Mouse (Mus musculus) heart, postnatal 0 days (tissue): ENCODE results near the gene Slc9a5. TPM values are rescaled to one million over a fixed set of nuclear protein-coding genes. Genes with fewer than 3 reads are reported as not detected.

Experiments
- ATAC-seq: fragments of 200-750 bp; cut with Nextera tagmentation; 2 replicates; pipeline ENCODE4 v1.8.0; 2017; ENCODE audit warnings: low read depth, moderate number of reproducible peaks, moderate library complexity; ENCODE audit not compliant: insufficient read depth
- DNase-seq: peaks from one replicate; pipeline ENCODE4 v3.0.0-alpha.2; 2016; ENCODE audit warnings: low spot score
- H3K27ac ChIP-seq: fragments of 300-500 bp; sonication (generic); 2 replicates; pipeline ENCODE4 v1.5.1; 2014; ENCODE audit warnings: low read depth, mild to moderate bottlenecking
- H3K27me3 ChIP-seq: fragments of 300-500 bp; sonication (generic); 2 replicates; pipeline ENCODE4 v1.6.1; 2014; ENCODE audit warnings: low read length, mixed read lengths; ENCODE audit not compliant: control insufficient read depth, insufficient read depth
- H3K36me3 ChIP-seq: fragments of 300-500 bp; sonication (generic); replicated peaks from 2 replicates; pipeline ENCODE4 v1.6.1; 2014; ENCODE audit warnings: low read length, mixed read lengths; ENCODE audit not compliant: control insufficient read depth, insufficient read depth
- H3K4me1 ChIP-seq: fragments of 300-500 bp; sonication (generic); 2 replicates; pipeline ENCODE4 v1.6.1; 2014; ENCODE audit warnings: antibody characterized with exemption; ENCODE audit not compliant: control insufficient read depth, insufficient read depth
- H3K4me2 ChIP-seq: fragments of 300-500 bp; sonication (generic); 2 replicates; pipeline ENCODE4 v1.6.1; 2014; ENCODE audit warnings: low read depth, mild to moderate bottlenecking, low read length, moderate library complexity
- H3K4me3 ChIP-seq: fragments of 300-500 bp; sonication (generic); 2 replicates; pipeline ENCODE4 v1.5.1; 2014; ENCODE audit warnings: low read depth, low read length
- H3K9ac ChIP-seq: fragments of 300-500 bp; sonication (generic); replicated peaks from 2 replicates; pipeline ENCODE4 v1.6.1; 2014; ENCODE audit warnings: low read depth, low read length, mixed read lengths
- H3K9me3 ChIP-seq: fragments of 300-500 bp; sonication (generic); replicated peaks from 2 replicates; pipeline ENCODE4 v1.6.1; 2016; ENCODE audit warnings: low read length; ENCODE audit not compliant: control insufficient read depth
- CTCF ChIP-seq: IDR thresholded peaks from 2 replicates; pipeline ENCODE4 v1.5.1; 2016; ENCODE audit warnings: antibody characterized with exemption, control low read depth, low read depth
- EP300 ChIP-seq: IDR thresholded peaks from 2 replicates; pipeline ENCODE4 v1.6.1; 2016; ENCODE audit warnings: antibody characterized with exemption, low read depth
- WGBS: fragments of 180-500 bp; shearing (Covaris S2); extraction: QIAGEN DNeasy Blood & Tissue Kit; methylation state at CpG from one replicate; pipeline ENCODE4 v1.1.7; 2014; 5-methylcytosine and 5-hydroxymethylcytosine counted together
- polyA plus RNA-seq: library from polyadenylated mRNA; unstranded; fragments of >200 nt; fragmentation: Nextera tagmentation; extraction: Ambion mirVana; gene quantifications from 2 replicates; pipeline ENCODE4 v1.2.1, GENCODE M21; 2015
- total RNA-seq: library from RNA; depleted of rRNA; stranded (reverse); fragments of >200 nt; gene quantifications from 2 replicates; pipeline ENCODE4 v1.2.3, GENCODE M21; 2014; ENCODE audit warnings: low replicate concordance

Gene Slc9a5
- total and polyA plus RNA-seq, 2 experiments from 2014 or later, result 0.41 to 1.2 TPM

- no peaks in the 10 kb centered on the region for H3K9me3 ChIP-seq
- H3K4me1 ChIP-seq, result peaks cover 2% of the 10 kb centered on the region; the same call in 1 of the 2 replicates
- peak; percentile 94 for ATAC-seq
- no peak overlapping the region for H3K9ac ChIP-seq
- TF ChIP-seq CTCF (no peak), EP300 (peak; percentile 70; the same call in 1 of the 2 replicates)
- no peak overlapping the region for H3K4me2 ChIP-seq
- H3K27me3 ChIP-seq, result peaks cover 20% of the 10 kb centered on the region
- 58% methylated on average over 12 of the region's 12 CpGs for WGBS
- no peak overlapping the region for H3K4me3 ChIP-seq
- H3K36me3 ChIP-seq, result no peaks in the 10 kb centered on the region
- no peak overlapping the region for H3K27ac ChIP-seq
- DNase-seq, result peak; percentile 59
Measured at GRCm38 (mm10) chr8:105393089-105393787, 44.6 kb downstream of the Slc9a5 start.

DNA sequence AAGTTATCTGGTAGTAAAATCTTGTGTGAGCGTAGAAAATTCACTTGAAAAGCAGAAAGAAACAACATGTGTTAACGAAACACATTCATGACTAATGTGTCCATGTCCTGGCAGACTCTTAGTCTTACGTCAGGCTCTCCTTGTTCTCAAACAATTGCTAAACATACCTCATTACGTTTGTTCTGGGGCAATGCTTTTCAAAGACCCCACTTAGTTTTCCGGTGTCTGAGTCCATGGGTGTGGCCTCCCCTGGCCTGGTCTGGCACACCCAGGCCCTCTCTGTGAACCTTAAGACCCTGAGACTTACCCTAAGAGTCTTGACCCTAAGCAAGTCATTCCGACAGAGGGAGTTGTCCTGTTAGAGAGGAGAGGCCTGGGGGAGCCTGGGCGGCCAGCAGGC is 45.3 kb downstream of the Slc9a5 start:
- H3K4me3 ChIP-seq, result no peak overlapping the region
- no peak overlapping the region for H3K4me2 ChIP-seq
- WGBS, result 82% methylated on average over 7 of the region's 7 CpGs
- DNase-seq, result no peak
- no peaks in the 10 kb centered on the region for H3K9me3 ChIP-seq
- no peaks in the 10 kb centered on the region for H3K4me1 ChIP-seq
- no peak overlapping the region for H3K9ac ChIP-seq
- no peak overlapping the region for H3K27ac ChIP-seq
- ATAC-seq, result no peak
- peaks cover 20% of the 10 kb centered on the region for H3K27me3 ChIP-seq
- H3K36me3 ChIP-seq, result no peaks in the 10 kb centered on the region
- TF ChIP-seq CTCF (no peak), EP300 (no peak)

GRCm38 (mm10) chr8:105397747-105398146 is 49.1 kb downstream of the Slc9a5 start:
- 0 out of 2 replicates have a peak, but pooled peaks cover 10% of the 10 kb centered on the region for H3K27me3 ChIP-seq
- TF ChIP-seq EP300 (no peak), CTCF (peak; percentile 64)
- H3K4me3 ChIP-seq, result no peak overlapping the region
- no peak overlapping the region for H3K27ac ChIP-seq
- no peak overlapping the region for H3K4me2 ChIP-seq
- ATAC-seq (no peak), DNase-seq (peak; percentile 55)
- no peak overlapping the region for H3K9ac ChIP-seq
- WGBS, result 31% methylated on average over 3 of the region's 3 CpGs
- no peaks in the 10 kb centered on the region for H3K36me3 ChIP-seq
- H3K4me1 ChIP-seq, result no peaks in the 10 kb centered on the region
- H3K9me3 ChIP-seq, result no peaks in the 10 kb centered on the region

DNA sequence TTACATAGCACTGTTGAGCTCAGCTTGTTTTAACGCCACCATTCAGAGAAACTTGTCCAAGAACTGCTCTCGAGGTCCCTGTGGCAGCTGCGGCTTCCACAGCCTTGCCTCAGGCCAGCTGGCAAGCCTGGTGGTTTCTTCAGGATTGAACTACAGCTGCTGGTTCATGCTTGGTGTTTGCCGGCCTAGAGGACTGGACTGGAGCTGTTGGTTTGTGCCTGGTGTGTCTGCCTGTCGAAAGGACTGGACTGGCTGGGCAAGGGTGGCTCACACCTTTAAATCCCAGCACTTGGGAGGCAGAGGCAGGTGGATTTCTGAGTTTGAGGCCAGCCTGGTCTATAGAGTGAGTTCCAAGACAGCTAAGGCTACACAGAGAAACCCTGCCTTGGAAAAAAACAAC is 51.4 kb downstream of the Slc9a5 start:
- Histone ChIP-seq H3K36me3 (no peaks in the 10 kb centered on the region), H3K4me3 (no peak overlapping the region), H3K9ac (no peak overlapping the region), H3K27ac (no peak overlapping the region), H3K9me3 (no peaks in the 10 kb centered on the region), H3K27me3 (0 out of 2 replicates have a peak, but pooled peaks cover 5% of the 10 kb centered on the region), H3K4me2 (no peak overlapping the region), H3K4me1 (no peaks in the 10 kb centered on the region)
- 85% methylated on average over 5 of the region's 5 CpGs for WGBS
- TF ChIP-seq EP300, result no peak
- TF ChIP-seq CTCF, result no peak
- ATAC-seq (no peak), DNase-seq (no peak)

DNA sequence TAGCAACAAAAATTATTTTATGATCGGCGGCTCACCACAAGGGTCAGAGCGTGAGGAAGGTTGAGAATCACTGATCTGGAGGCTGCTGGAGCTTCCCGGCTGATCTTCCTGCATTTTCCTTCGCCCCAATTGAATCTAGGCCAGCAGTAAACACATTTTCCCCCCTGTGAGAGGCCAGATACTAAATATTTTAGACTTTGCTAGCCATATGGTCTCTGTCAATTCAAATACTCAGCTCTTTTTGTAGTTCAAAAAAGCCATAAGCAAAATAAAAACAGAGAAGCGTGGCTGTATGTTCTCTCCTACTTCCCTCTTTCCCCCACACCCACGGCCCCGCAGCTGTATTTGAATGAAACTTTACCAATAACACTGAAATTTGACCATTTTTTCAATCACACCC is 54.8 kb downstream of the Slc9a5 start:
- no peak overlapping the region for H3K4me2 ChIP-seq
- H3K9me3 ChIP-seq, result no peaks in the 10 kb centered on the region
- DNase-seq (no peak), ATAC-seq (no peak)
- 84% methylated on average over 8 of the region's 8 CpGs for WGBS
- H3K36me3 ChIP-seq, result no peaks in the 10 kb centered on the region
- H3K27ac ChIP-seq, result no peak overlapping the region
- no peaks in the 10 kb centered on the region for H3K27me3 ChIP-seq
- no peak overlapping the region for H3K4me3 ChIP-seq
- H3K4me1 ChIP-seq, result no peaks in the 10 kb centered on the region
- H3K9ac ChIP-seq, result no peak overlapping the region
- TF ChIP-seq CTCF (no peak), EP300 (no peak)

DNA sequence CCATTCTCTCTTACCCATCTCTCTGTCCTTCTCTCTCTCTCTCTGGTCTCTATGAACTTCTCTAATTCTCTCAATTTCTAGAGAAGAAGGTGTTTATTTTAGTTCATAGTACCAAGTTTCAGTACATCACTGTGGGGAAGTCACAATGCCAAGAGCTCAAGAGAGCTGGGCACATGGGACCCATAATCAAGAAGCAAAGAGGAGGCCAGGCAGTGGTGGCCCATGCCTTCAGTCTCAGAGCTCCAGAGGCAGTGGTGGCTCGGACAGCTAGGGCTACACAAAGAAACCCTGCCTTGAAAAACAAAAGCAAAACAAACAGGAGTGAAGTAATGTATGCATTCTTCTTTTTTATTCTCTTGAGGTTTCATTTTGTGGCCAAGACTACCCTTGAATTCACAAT is 55.9 kb downstream of the Slc9a5 start:
- Histone ChIP-seq H3K9ac (no peak overlapping the region), H3K27me3 (no peaks in the 10 kb centered on the region), H3K27ac (no peak overlapping the region), H3K4me2 (no peak overlapping the region), H3K4me3 (no peak overlapping the region), H3K4me1 (no peaks in the 10 kb centered on the region), H3K9me3 (no peaks in the 10 kb centered on the region), H3K36me3 (no peaks in the 10 kb centered on the region)
- TF ChIP-seq EP300, result no peak
- TF ChIP-seq CTCF, result no peak
- DNase-seq, result no peak
- WGBS, result 83% methylated on average over 1 of the region's 1 CpGs
- ATAC-seq, result no peak
